Mouse (Mus musculus): ENCODE measurements around the gene Icosl. TPM values are rescaled to one million over a fixed set of nuclear protein-coding genes. Genes with fewer than 3 reads are reported as not detected.

Icosl gene
- polyA plus RNA-seq, 1 experiment: 19.0 TPM

GRCm38 (mm10) chr10:78128647-78129046 lies 59.5 kb downstream of the Icosl start:
- peaks cover 5% of the 10 kb centered on the region; the same call in 1 of the 2 replicates for H3K4me1 ChIP-seq (ENCODE audit: control insufficient read depth, insufficient read depth, low read length)
- TF ChIP-seq POLR2A (IDR thresholded peaks at IDR 0.05; ENCODE audit: low read depth, low read length) (no peak), CTCF (conservative IDR thresholded peaks at IDR 0.05; ENCODE audit: insufficient read depth, insufficient read length, low read depth, low read length) (no peak)
- no peak for DNase-seq
- no peaks in the 10 kb centered on the region for H3K27me3 ChIP-seq (replicated peaks; ENCODE audit: control insufficient read depth, insufficient read depth, low read length)
- 86% methylated on average over 2 of the region's 2 CpGs for WGBS
- H3K27ac ChIP-seq (ENCODE audit: insufficient read depth, low read depth, low read length): no peak overlapping the region
- no peak overlapping the region for H3K4me3 ChIP-seq (ENCODE audit: insufficient read depth, low read depth, low read length)
- no peaks in the 10 kb centered on the region for H3K36me3 ChIP-seq (ENCODE audit: control insufficient read depth, insufficient read depth, low read length)

- peak; percentile 75 for DNase-seq
- Histone ChIP-seq H3K27ac (ENCODE audit: insufficient read depth, low read depth, low read length) (no peak overlapping the region), H3K27me3 (replicated peaks; ENCODE audit: control insufficient read depth, insufficient read depth, low read length) (no peaks in the 10 kb centered on the region), H3K36me3 (ENCODE audit: control insufficient read depth, insufficient read depth, low read length) (no peaks in the 10 kb centered on the region), H3K4me3 (ENCODE audit: insufficient read depth, low read depth, low read length) (no peak overlapping the region), H3K4me1 (ENCODE audit: control insufficient read depth, insufficient read depth, low read length) (peaks cover 7% of the 10 kb centered on the region; the same call in 1 of the 2 replicates)
- WGBS: 64% methylated on average over 11 of the region's 11 CpGs
- TF ChIP-seq CTCF (conservative IDR thresholded peaks at IDR 0.05; ENCODE audit: insufficient read depth, insufficient read length, low read depth, low read length) (no peak), POLR2A (IDR thresholded peaks at IDR 0.05; ENCODE audit: low read depth, low read length) (no peak)
These were observed 60.3 kb downstream of the Icosl start for GRCm38 (mm10) chr10:78129423-78129822.

DNA sequence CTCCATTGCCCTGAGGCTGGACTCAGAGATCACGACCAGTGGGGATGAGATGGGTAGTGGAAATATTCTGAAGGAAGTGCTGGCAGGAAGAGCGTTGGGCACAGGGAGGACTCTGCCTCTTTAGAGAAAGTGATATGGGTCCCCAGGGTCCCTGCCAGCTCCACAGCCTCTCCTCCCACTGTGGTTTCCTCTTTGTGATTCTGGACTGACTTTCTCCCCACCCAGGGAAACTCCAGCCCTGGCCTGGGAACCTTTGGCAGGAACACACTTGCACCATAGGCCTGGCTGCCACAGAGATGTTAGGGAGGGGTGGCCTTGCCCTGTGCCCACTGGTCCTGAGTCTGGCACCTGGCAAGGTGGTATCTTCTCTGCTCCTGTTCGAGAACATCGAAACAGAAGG lies 60.9 kb downstream of the Icosl start:
- WGBS: 80% methylated on average over 4 of the region's 4 CpGs
- TF ChIP-seq POLR2A (IDR thresholded peaks at IDR 0.05; ENCODE audit: low read depth, low read length) (no peak), CTCF (conservative IDR thresholded peaks at IDR 0.05; ENCODE audit: insufficient read depth, insufficient read length, low read depth, low read length) (no peak)
- no peak for DNase-seq

More for the DNA sequence above, 60.9 kb downstream of the Icosl start:
- no peak overlapping the region for H3K4me3 ChIP-seq (ENCODE audit: insufficient read depth, low read depth, low read length)
- H3K36me3 ChIP-seq (ENCODE audit: control insufficient read depth, insufficient read depth, low read length): no peaks in the 10 kb centered on the region
- peaks cover 9% of the 10 kb centered on the region; the same call in 1 of the 2 replicates for H3K4me1 ChIP-seq (ENCODE audit: control insufficient read depth, insufficient read depth, low read length)
- H3K27me3 ChIP-seq (replicated peaks; ENCODE audit: control insufficient read depth, insufficient read depth, low read length): no peaks in the 10 kb centered on the region
- no peak overlapping the region for H3K27ac ChIP-seq (ENCODE audit: insufficient read depth, low read depth, low read length)

Other genes starting within 250 kb of the Icosl start
- gene Krtap10-4, start 242.2 kb upstream of the Icosl start, polyA plus RNA-seq (2012; rRNA removed): not detected in 2 replicates
- gene Krtap10-10, start 233.4 kb upstream of the Icosl start, polyA plus RNA-seq (2012; rRNA removed): not detected in 2 replicates
- gene Gm36176, start 222.5 kb upstream of the Icosl start, polyA plus RNA-seq (2012; rRNA removed): not detected in 2 replicates
- not detected in 2 replicates for gene Gm10318, start 216.4 kb upstream of the Icosl start, polyA plus RNA-seq (2012; rRNA removed)
- not detected in 2 replicates for gene Gm3285, start 207.3 kb upstream of the Icosl start, polyA plus RNA-seq (2012; rRNA removed)
- gene Lrrc3, start 166.8 kb upstream of the Icosl start, polyA plus RNA-seq (2012; rRNA removed): 8.4 and 8.6 TPM in 2 replicates
- gene Trpm2, start 98.7 kb upstream of the Icosl start, polyA plus RNA-seq (2012; rRNA removed): 0.53 and 1.2 TPM in 2 replicates
- gene 1810043G02Rik, start 90.8 kb upstream of the Icosl start, polyA plus RNA-seq (2012; rRNA removed): 60.5 and 75.3 TPM in 2 replicates
- gene Pfkl, start 59.2 kb upstream of the Icosl start, polyA plus RNA-seq (2012; rRNA removed): 100 and 107 TPM in 2 replicates
- gene Dnmt3l, start 27.4 kb upstream of the Icosl start, polyA plus RNA-seq (2012; rRNA removed): 0.34 and 1.1 TPM in 2 replicates
- gene Aire, start 25.7 kb upstream of the Icosl start, polyA plus RNA-seq (2012; rRNA removed): 0.23 and 0.41 TPM in 2 replicates
- gene D10Jhu81e, start 100.5 kb downstream of the Icosl start, polyA plus RNA-seq (2012; rRNA removed): 283 and 352 TPM in 2 replicates
- gene Pwp2, start 115.8 kb downstream of the Icosl start, polyA plus RNA-seq (2012; rRNA removed): 7.9 and 8.2 TPM in 2 replicates
- gene Trappc10, start 175.3 kb downstream of the Icosl start, polyA plus RNA-seq (2012; rRNA removed): 45.0 and 57.5 TPM in 2 replicates